Mouse (Mus musculus) G1E (cell line): ENCODE data around the gene Pik3r4. TPM values are rescaled to one million over a fixed set of nuclear protein-coding genes. Genes with fewer than 3 reads are reported as not detected.

Experiments used
- ATAC-seq: 2 replicates; pipeline ENCODE4 v1.8.0; 2016; ENCODE audit warnings: mild to moderate bottlenecking; ENCODE audit not compliant: insufficient number of reproducible peaks, poor library complexity, low FRiP score, severe bottlenecking; ENCODE audit errors: extremely low read depth
- DNase-seq: peaks from one replicate; pipeline ENCODE4 v3.0.0; 2012; ENCODE audit warnings: low spot score
- H3K27me3 ChIP-seq: 2 replicates; pipeline ENCODE4 v1.6.1; 2012; ENCODE audit warnings: mild to moderate bottlenecking, low read length, inconsistent platforms; ENCODE audit not compliant: insufficient read depth
- H3K36me3 ChIP-seq: replicated peaks from 2 replicates; pipeline ENCODE3; 2012; ENCODE audit warnings: mild to moderate bottlenecking, inconsistent platforms
- H3K4me1 ChIP-seq: 2 replicates; pipeline ENCODE4 v1.6.1; 2012; ENCODE audit warnings: low read depth, low read length, inconsistent platforms, mixed read lengths; ENCODE audit not compliant: insufficient read depth
- H3K4me3 ChIP-seq: 2 replicates; pipeline ENCODE4 v1.5.1; 2012; ENCODE audit warnings: low read depth, mild to moderate bottlenecking, inconsistent platforms, low read length, moderate library complexity, mixed read lengths
- H3K9me3 ChIP-seq: replicated peaks from 2 replicates; pipeline ENCODE4 v1.6.1; 2012; ENCODE audit warnings: inconsistent platforms
- CTCF ChIP-seq: IDR thresholded peaks from 2 replicates; pipeline ENCODE4 v1.5.1; 2012; ENCODE audit warnings: low read depth, low read length, inconsistent platforms, mixed read lengths
- GATA1 ChIP-seq: IDR thresholded peaks from 2 replicates; pipeline ENCODE4 v1.6.1; 2012; ENCODE audit warnings: borderline replicate concordance, low read length, inconsistent platforms, mixed read lengths
- GATA2 ChIP-seq: IDR thresholded peaks from 2 replicates; pipeline ENCODE4 v1.6.1; 2012; ENCODE audit warnings: low read depth, low read length, inconsistent platforms, borderline replicate concordance
- POLR2AphosphoS5 ChIP-seq: IDR thresholded peaks from 2 replicates; pipeline ENCODE4 v1.6.1; 2012; ENCODE audit warnings: low read depth, low read length, inconsistent platforms; ENCODE audit not compliant: insufficient replicate concordance
- TAL1 ChIP-seq: conservative IDR thresholded peaks from 2 replicates; pipeline ENCODE4 v1.6.1; 2012; ENCODE audit warnings: low read depth, low read length, inconsistent platforms, mixed read lengths
- polyA plus RNA-seq: library from polyadenylated mRNA; stranded (reverse); fragments of >175 nt; gene quantifications from 2 replicates; pipeline ENCODE4 v1.2.3, GENCODE M21; 2012
- total RNA-seq, 2 experiments: library from RNA; stranded (forward) in 1 of 2; stranded (reverse) in 1 of 2; fragments of 200-1000 nt in 1 of 2; fragments of >200 nt in 1 of 2; fragmentation: Nextera tagmentation in 1 of 2; gene quantifications; 2 replicates each; pipeline ENCODE4 v1.2.3; 2014 to 2017

Pik3r4 gene
- total and polyA plus RNA-seq, 3 experiments, result 6.9 to 33.7 (median 33.4) TPM

DNA sequence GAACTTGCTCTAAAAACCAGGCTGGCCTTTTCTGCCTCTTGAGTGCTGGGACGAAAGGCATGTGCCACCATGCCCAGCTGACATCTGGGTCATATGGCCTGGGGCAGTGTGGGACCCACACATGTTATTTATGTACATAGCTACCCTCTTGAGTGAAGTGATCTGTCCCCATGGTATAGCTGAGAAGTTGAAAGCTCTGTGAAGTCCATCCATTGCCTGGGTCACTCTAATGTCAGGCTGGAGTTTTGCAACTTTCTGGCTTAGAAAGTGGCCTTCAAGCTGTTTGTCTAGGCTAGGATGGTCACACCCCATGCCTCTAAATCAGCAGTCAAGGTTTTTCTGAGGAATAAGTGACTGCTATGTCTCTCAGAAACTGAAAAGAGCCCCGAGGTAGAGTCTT is 29.3 kb downstream of the Pik3r4 start:
- no peak for TF ChIP-seq GATA1
- TF ChIP-seq GATA2, result no peak
- no peak for TF ChIP-seq TAL1
- TF ChIP-seq POLR2AphosphoS5, result no peak
- no peak for TF ChIP-seq CTCF
- H3K36me3 ChIP-seq, result peaks cover 85% of the 10 kb centered on the region
- no peak overlapping the region for H3K4me3 ChIP-seq
- H3K9me3 ChIP-seq, result no peaks in the 10 kb centered on the region
- H3K27me3 ChIP-seq, result no peaks in the 10 kb centered on the region
- peaks cover 3% of the 10 kb centered on the region; the same call in 1 of the 2 replicates for H3K4me1 ChIP-seq
- DNase-seq (no peak), ATAC-seq (no peak)

DNA sequence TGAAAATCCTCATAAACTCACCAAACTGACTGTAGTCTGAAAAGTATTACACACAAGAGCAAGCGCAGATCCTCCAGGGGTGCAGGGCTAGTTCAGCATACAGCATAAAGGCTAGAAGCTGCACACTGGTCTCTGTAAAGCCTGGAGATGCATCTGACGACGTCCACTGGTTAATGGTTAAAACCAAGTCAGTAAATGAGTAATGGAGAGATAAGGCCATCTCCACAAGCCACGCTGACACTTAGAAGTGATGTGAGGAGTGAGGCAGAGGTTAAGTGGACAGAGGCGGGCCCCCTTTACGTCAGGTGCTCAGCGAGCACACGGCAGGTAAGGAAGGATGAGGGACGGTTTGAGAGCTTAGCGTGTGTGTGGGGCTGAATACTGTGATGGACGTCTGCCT is 33.2 kb downstream of the Pik3r4 start:
- DNase-seq (no peak), ATAC-seq (no peak)
- H3K4me1 ChIP-seq, result peaks cover 3% of the 10 kb centered on the region; the same call in 1 of the 2 replicates
- no peaks in the 10 kb centered on the region for H3K27me3 ChIP-seq
- H3K4me3 ChIP-seq, result no peak overlapping the region
- H3K9me3 ChIP-seq, result no peaks in the 10 kb centered on the region
- TF ChIP-seq GATA1 (no peak), GATA2 (no peak), CTCF (no peak), POLR2AphosphoS5 (no peak), TAL1 (no peak)
- peaks cover 76% of the 10 kb centered on the region for H3K36me3 ChIP-seq

DNA sequence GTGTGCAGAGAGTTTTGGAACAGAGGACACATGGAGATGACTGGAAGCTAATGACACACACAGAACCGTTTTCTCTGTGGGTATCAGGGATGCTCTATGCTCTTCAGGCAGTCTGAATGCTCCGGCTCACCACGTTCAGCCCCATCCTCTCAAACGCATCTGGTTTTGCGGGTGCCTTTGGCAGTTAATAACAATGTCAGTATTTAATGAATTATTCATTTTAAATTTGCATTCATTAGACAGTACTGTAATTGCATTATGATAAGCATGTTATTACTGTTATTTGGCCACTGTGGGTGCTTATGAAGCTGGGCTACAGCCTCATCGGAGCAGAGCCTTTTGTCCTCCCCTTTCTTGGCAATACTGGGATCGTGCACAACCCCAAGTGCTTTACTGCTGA is 38.6 kb downstream of the Pik3r4 start:
- DNase-seq (no peak), ATAC-seq (no peak)
- no peak overlapping the region for H3K4me3 ChIP-seq
- H3K27me3 ChIP-seq, result no peaks in the 10 kb centered on the region
- H3K36me3 ChIP-seq, result peaks cover 84% of the 10 kb centered on the region
- H3K4me1 ChIP-seq, result no peaks in the 10 kb centered on the region
- H3K9me3 ChIP-seq, result no peaks in the 10 kb centered on the region
- TF ChIP-seq CTCF (no peak), GATA2 (no peak), GATA1 (no peak), POLR2AphosphoS5 (no peak), TAL1 (no peak)

DNA sequence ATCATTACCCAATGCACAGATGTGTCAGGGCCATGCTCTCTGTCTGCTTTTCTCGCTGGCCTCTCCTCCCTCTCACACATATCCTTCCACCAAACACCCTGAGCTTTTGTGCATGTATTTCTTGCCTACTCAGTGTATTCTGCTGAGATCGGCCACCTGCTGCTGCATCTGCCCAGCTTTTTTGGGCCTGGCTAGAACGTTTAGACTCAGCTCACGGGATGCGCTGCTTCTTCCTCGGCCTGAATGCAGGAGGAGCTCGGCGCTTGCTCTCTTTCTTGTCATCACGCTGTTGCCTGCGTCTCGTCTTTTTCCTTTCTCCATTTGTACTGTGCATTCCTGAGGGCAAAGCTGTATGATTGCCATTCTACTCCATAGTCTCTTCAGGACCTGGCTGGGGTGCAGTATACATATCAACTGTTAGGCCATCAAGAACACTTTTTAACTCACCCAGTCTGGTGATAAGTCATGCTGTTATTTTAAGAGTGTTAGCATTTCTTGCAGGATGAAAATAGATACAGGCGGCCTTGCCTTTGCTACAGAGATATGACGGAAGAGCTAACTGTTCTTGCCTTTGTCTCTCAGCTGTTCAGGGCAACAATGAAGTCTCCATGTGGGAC is 41.9 kb downstream of the Pik3r4 start:
- TF ChIP-seq POLR2AphosphoS5 (no peak), TAL1 (no peak), GATA1 (no peak), CTCF (no peak), GATA2 (no peak)

DNA sequence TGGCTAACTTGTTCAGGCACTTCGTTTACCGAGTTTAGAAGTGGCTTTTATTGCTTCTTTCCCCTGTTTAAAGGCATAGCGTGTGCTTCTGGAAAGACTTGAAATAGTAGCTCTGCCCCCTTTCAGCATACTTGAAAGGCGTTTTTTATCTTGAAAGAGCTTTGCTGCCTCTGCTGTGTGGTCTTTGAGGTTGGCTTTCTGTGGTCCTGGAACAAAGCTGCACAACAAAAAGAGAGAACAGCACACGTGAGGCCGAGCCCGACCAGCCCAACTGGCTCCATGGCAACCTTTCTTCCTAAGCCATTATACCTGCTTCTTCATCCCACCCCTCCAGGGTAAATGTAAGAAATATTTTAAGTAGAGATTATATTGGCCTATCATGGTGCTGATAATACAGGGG is 46.7 kb downstream of the Pik3r4 start:
- DNase-seq (no peak), ATAC-seq (no peak)
- no peaks in the 10 kb centered on the region for H3K9me3 ChIP-seq
- H3K27me3 ChIP-seq, result no peaks in the 10 kb centered on the region
- H3K36me3 ChIP-seq, result peaks cover 53% of the 10 kb centered on the region
- H3K4me1 ChIP-seq, result no peaks in the 10 kb centered on the region
- no peak for TF ChIP-seq CTCF
- no peak for TF ChIP-seq GATA1
- TF ChIP-seq POLR2AphosphoS5, result no peak
- TF ChIP-seq GATA2, result no peak
- no peak for TF ChIP-seq TAL1
- H3K4me3 ChIP-seq, result no peak overlapping the region

More for the DNA sequence above, 41.9 kb downstream of the Pik3r4 start:
- ATAC-seq (no peak), DNase-seq (no peak)
- Histone ChIP-seq H3K27me3 (no peaks in the 10 kb centered on the region), H3K9me3 (no peaks in the 10 kb centered on the region), H3K4me1 (no peaks in the 10 kb centered on the region), H3K36me3 (peaks cover 91% of the 10 kb centered on the region), H3K4me3 (no peak overlapping the region)

- ATAC-seq, result no peak
- Histone ChIP-seq H3K4me1 (no peaks in the 10 kb centered on the region), H3K9me3 (no peaks in the 10 kb centered on the region), H3K27me3 (no peaks in the 10 kb centered on the region), H3K4me3 (no peak overlapping the region), H3K36me3 (peaks cover 24% of the 10 kb centered on the region)
- DNase-seq, result no peak
- no peak for TF ChIP-seq GATA2
- no peak for TF ChIP-seq GATA1
- no peak for TF ChIP-seq POLR2AphosphoS5
- no peak for TF ChIP-seq TAL1
- no peak for TF ChIP-seq CTCF
These were observed 49.7 kb downstream of the Pik3r4 start for GRCm38 (mm10) chr9:105692472-105692871.
